Mouse (Mus musculus): ENCODE results near the gene Saa1. TPM values are rescaled to one million over a fixed set of nuclear protein-coding genes. Genes with fewer than 3 reads are reported as not detected.
"Not testable (repeated sequence)": the region's sequence is repeated elsewhere in the genome, so short reads cannot be mapped to it uniquely, and the experiment has no call there.

Saa1 gene
- polyA plus RNA-seq, 1 experiment from 2014 or later, result 3.7 TPM

- no peak for TF ChIP-seq CTCF (IDR thresholded peaks at IDR 0.05; ENCODE audit: low read depth)
- H3K27me3 ChIP-seq (ENCODE audit: insufficient read depth, low read length), result no peaks in the 10 kb centered on the region
- peaks cover 42% of the 10 kb centered on the region for H3K36me3 ChIP-seq (ENCODE audit: insufficient read depth, low read length)
- H3K27ac ChIP-seq, result no peak overlapping the region
- WGBS, result 79% methylated on average over 11 of the region's 11 CpGs
- ATAC-seq (replicated peaks; ENCODE audit: low FRiP score, low read depth) (no peak), DNase-seq (ENCODE audit: low spot score) (no peak)
- no peaks in the 10 kb centered on the region for H3K9me3 ChIP-seq (replicated peaks; ENCODE audit: low read length)
- no peak overlapping the region for H3K9ac ChIP-seq (ENCODE audit: low read depth, low read length)
- H3K4me3 ChIP-seq (replicated peaks; ENCODE audit: low read depth, low read length), result no peak overlapping the region
- H3K4me2 ChIP-seq (ENCODE audit: low read length), result no peak overlapping the region
- no peaks in the 10 kb centered on the region for H3K4me1 ChIP-seq (replicated peaks; ENCODE audit: insufficient read depth, low read length)
Measured at GRCm38 (mm10) chr7:46761049-46761795, 18.4 kb upstream of the Saa1 start.

- no peak for TF ChIP-seq CTCF (IDR thresholded peaks at IDR 0.05; ENCODE audit: low read depth)
- H3K4me3 ChIP-seq (replicated peaks; ENCODE audit: low read depth, low read length), result no peak within 1 kb of the TSS
- no peaks in the 10 kb centered on the region for H3K4me1 ChIP-seq (replicated peaks; ENCODE audit: insufficient read depth, low read length)
- ATAC-seq (replicated peaks; ENCODE audit: low FRiP score, low read depth) (no peak), DNase-seq (ENCODE audit: low spot score) (no peak)
- no peak within 1 kb of the TSS for H3K4me2 ChIP-seq (ENCODE audit: low read length)
- no peak within 1 kb of the TSS for H3K9ac ChIP-seq (ENCODE audit: low read depth, low read length)
- no peaks in the 10 kb centered on the region for H3K36me3 ChIP-seq (ENCODE audit: insufficient read depth, low read length)
- H3K27ac ChIP-seq, result no peak within 1 kb of the TSS
- WGBS, result 63% methylated on average over 3 of the region's 3 CpGs
- no peaks in the 10 kb centered on the region for H3K27me3 ChIP-seq (ENCODE audit: insufficient read depth, low read length)
- H3K9me3 ChIP-seq (replicated peaks; ENCODE audit: low read length), result no peaks in the 10 kb centered on the region
Measured at GRCm38 (mm10) chr7:46751490-46751889, 8.7 kb upstream of the Saa1 start, which contains the start of gene Saa2. Gene Saa2, plus strand, starts transcription at chr7:46751790.

GRCm38 (mm10) chr7:46748459-46748858 lies 5.7 kb upstream of the Saa1 start:
- no peak for TF ChIP-seq CTCF (IDR thresholded peaks at IDR 0.05; ENCODE audit: low read depth)
- Histone ChIP-seq H3K27ac (no peak overlapping the region), H3K36me3 (ENCODE audit: insufficient read depth, low read length) (no peaks in the 10 kb centered on the region), H3K27me3 (ENCODE audit: insufficient read depth, low read length) (no peaks in the 10 kb centered on the region), H3K4me3 (replicated peaks; ENCODE audit: low read depth, low read length) (no peak overlapping the region), H3K4me2 (ENCODE audit: low read length) (no peak overlapping the region), H3K9me3 (replicated peaks; ENCODE audit: low read length) (no peaks in the 10 kb centered on the region), H3K9ac (ENCODE audit: low read depth, low read length) (no peak overlapping the region), H3K4me1 (replicated peaks; ENCODE audit: insufficient read depth, low read length) (no peaks in the 10 kb centered on the region)
- ATAC-seq (replicated peaks; ENCODE audit: low FRiP score, low read depth) (no peak), DNase-seq (ENCODE audit: low spot score) (no peak)
- 51% methylated on average over 3 of the region's 3 CpGs for WGBS

- Histone ChIP-seq H3K9ac (ENCODE audit: low read depth, low read length) (no peak overlapping the region), H3K27ac (no peak overlapping the region), H3K27me3 (ENCODE audit: insufficient read depth, low read length) (no peaks in the 10 kb centered on the region), H3K36me3 (ENCODE audit: insufficient read depth, low read length) (no peaks in the 10 kb centered on the region), H3K9me3 (replicated peaks; ENCODE audit: low read length) (no peaks in the 10 kb centered on the region), H3K4me1 (replicated peaks; ENCODE audit: insufficient read depth, low read length) (no peaks in the 10 kb centered on the region), H3K4me3 (replicated peaks; ENCODE audit: low read depth, low read length) (no peak overlapping the region), H3K4me2 (ENCODE audit: low read length) (no peak overlapping the region)
- TF ChIP-seq CTCF (IDR thresholded peaks at IDR 0.05; ENCODE audit: low read depth), result no peak
- 83% methylated on average over 7 of the region's 7 CpGs for WGBS
- no peak for ATAC-seq (replicated peaks; ENCODE audit: low FRiP score, low read depth)
- no peak for DNase-seq (ENCODE audit: low spot score)
Measured at GRCm38 (mm10) chr7:46746381-46746780, 3.6 kb upstream of the Saa1 start.

- H3K9ac ChIP-seq (ENCODE audit: low read depth, low read length), result no peak overlapping the region
- DNase-seq (ENCODE audit: low spot score) (no peak), ATAC-seq (replicated peaks; ENCODE audit: low FRiP score, low read depth) (no peak)
- no peaks in the 10 kb centered on the region for H3K27me3 ChIP-seq (ENCODE audit: insufficient read depth, low read length)
- no peaks in the 10 kb centered on the region for H3K9me3 ChIP-seq (replicated peaks; ENCODE audit: low read length)
- no peaks in the 10 kb centered on the region for H3K4me1 ChIP-seq (replicated peaks; ENCODE audit: insufficient read depth, low read length)
- no peak overlapping the region for H3K4me2 ChIP-seq (ENCODE audit: low read length)
- TF ChIP-seq CTCF (IDR thresholded peaks at IDR 0.05; ENCODE audit: low read depth), result no peak
- H3K36me3 ChIP-seq (ENCODE audit: insufficient read depth, low read length), result no peaks in the 10 kb centered on the region
- WGBS, result 82% methylated on average over 3 of the region's 3 CpGs
- no peak overlapping the region for H3K4me3 ChIP-seq (replicated peaks; ENCODE audit: low read depth, low read length)
- no peak overlapping the region for H3K27ac ChIP-seq
Measured at GRCm38 (mm10) chr7:46745816-46746215, 3.0 kb upstream of the Saa1 start.

- not testable (repeated sequence) for H3K36me3 ChIP-seq (ENCODE audit: insufficient read depth, low read length); H3K27me3 ChIP-seq (ENCODE audit: insufficient read depth, low read length); ATAC-seq (replicated peaks; ENCODE audit: low FRiP score, low read depth); H3K4me1 ChIP-seq (replicated peaks; ENCODE audit: insufficient read depth, low read length); H3K4me2 ChIP-seq (ENCODE audit: low read length); H3K27ac ChIP-seq; H3K9me3 ChIP-seq (replicated peaks; ENCODE audit: low read length); H3K4me3 ChIP-seq (replicated peaks; ENCODE audit: low read depth, low read length); H3K9ac ChIP-seq (ENCODE audit: low read depth, low read length); DNase-seq (ENCODE audit: low spot score)
- WGBS, result 78% methylated on average over 5 of the region's 5 CpGs
Measured at GRCm38 (mm10) chr7:46740041-46740440, 2.7 kb downstream of the Saa1 start.

Measured in kidney, postnatal 0 days (tissue).